Comparison of ENCODE assay signal across 8 mouse cellular contexts in the genomic region with DNA sequence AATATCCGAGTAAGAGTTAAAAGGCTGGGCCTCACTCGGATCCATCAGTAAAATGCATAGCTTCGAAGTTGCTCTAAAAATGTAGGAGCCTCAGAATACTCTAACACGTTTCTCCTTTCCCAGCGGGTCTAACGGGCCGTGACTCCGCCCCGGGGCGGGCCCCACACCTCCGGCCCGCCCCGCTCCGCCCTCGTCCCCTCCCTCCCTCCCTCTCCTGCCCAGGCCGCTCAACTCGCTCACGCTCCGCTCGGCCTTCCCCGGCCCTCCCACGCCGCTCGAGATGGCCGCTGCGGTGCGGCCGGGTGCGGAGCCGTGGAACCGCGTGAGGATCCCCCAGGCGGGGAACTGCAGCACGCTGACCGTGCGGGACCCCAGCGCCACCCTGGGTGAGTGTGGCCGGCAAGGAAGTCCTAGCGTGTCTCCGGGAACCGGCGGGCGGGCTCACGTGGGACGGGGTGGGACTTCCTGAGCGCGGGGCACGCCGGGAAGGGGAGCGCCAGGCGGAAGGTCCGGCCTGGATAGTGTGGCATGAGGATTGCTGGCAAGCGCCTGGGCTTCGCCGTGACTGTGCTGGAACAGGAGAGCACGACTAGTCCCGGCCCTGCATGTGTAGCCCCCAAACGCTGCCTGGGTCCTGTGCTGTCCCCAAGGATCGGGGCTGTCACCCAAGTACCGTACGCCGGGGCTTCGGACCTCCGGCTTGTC. TPM values are rescaled to one million over a fixed set of nuclear protein-coding genes. Genes with fewer than 3 reads are reported as not detected.
DNase-seq lines count a peak whose midpoint lies in the region; ATAC-seq and TF ChIP-seq lines count a peak whose summit lies in the region.

TSS of gene Nepro (plus strand) at position 219 of the 705 bp plus-strand sequence.

- peak within 1 kb of the TSS; percentile 99 for H3K9ac ChIP-seq in ES-E14 (ENCODE audit: insufficient read depth, low read depth, low read length, poor library complexity, severe bottlenecking)
- H3K9ac ChIP-seq in forebrain, embryonic 16.5 days (replicated peaks; ENCODE audit: low read depth, low read length): peak within 1 kb of the TSS; percentile 81
- peak within 1 kb of the TSS; percentile 87 for H3K9ac ChIP-seq in lung, embryonic 15.5 days

- no peaks in the 10 kb centered on the region for H3K9me3 ChIP-seq in ES-E14 (ENCODE audit: control insufficient read depth, insufficient read depth, low read depth, low read length)
- H3K9me3 ChIP-seq in forebrain, embryonic 16.5 days (ENCODE audit: control insufficient read depth, low read length): no peaks in the 10 kb centered on the region
- H3K9me3 ChIP-seq in lung, embryonic 15.5 days: no peaks in the 10 kb centered on the region

- intact Hi-C loops in heart, postnatal 36 days (cut with DNase I): loop anchor here (10.0 kb wide), 1 partner anchor 371 kb away; the partner anchor contains the start of gene Ccdc80

- peak; percentile 80 for DNase-seq in ES-E14 (ENCODE audit: low read depth, low spot score)
- DNase-seq in cerebellum, adult 11-12 months: peak; percentile 94
- DNase-seq in heart, postnatal 36 days: peak; percentile 95 to 99
- peak; percentile 91 to 94 for DNase-seq in layer of hippocampus, adult 8-10 months (ENCODE audit: low spot score in 2 of 2)
- DNase-seq in ovary, adult 18-20 months (ENCODE audit: low spot score): peak; percentile 90
- peak; percentile 84 for DNase-seq in thymus, postnatal 0 days (ENCODE audit: low spot score)

- peaks cover 12% of the 10 kb centered on the region for H3K36me3 ChIP-seq in ES-E14 (ENCODE audit: control insufficient read depth, insufficient read depth, low read length, poor library complexity, severe bottlenecking)
- H3K36me3 ChIP-seq in forebrain, embryonic 16.5 days (ENCODE audit: control insufficient read depth, insufficient read depth): no peaks in the 10 kb centered on the region
- H3K36me3 ChIP-seq in lung, embryonic 15.5 days: peaks cover 11% of the 10 kb centered on the region

- ATAC-seq in forebrain, embryonic 16.5 days: peak; percentile 97
- peak; percentile 96 for ATAC-seq in lung, embryonic 15.5 days (ENCODE audit: borderline replicate concordance, extremely low read depth, low FRiP score, low TSS enrichment)

- H3K4me2 ChIP-seq in forebrain, embryonic 16.5 days (ENCODE audit: low read length): peak within 1 kb of the TSS; percentile 65
- H3K4me2 ChIP-seq in lung, embryonic 15.5 days: peak within 1 kb of the TSS; percentile 70

- H3K27me3 ChIP-seq in forebrain, embryonic 16.5 days (replicated peaks; ENCODE audit: control insufficient read depth, insufficient read depth, low read length): no peaks in the 10 kb centered on the region
- H3K27me3 ChIP-seq in lung, embryonic 15.5 days: no peaks in the 10 kb centered on the region

- in situ Hi-C loops in ES-E14 (cut with MboI; ENCODE audit: low sequenced_read_pairs in 2 of 2, unreplicated experiment in 2 of 2): no loop called here

- WGBS in forebrain, embryonic 16.5 days: under 1% methylated on average over 63 of the region's 64 CpGs
- 1% methylated on average over 57 of the region's 64 CpGs for WGBS in lung, embryonic 15.5 days

- H3K27ac ChIP-seq in ES-E14 (ENCODE audit: insufficient read depth, low read depth, low read length, poor library complexity, severe bottlenecking): peak within 1 kb of the TSS; percentile 91
- peak within 1 kb of the TSS; percentile 92 for H3K27ac ChIP-seq in forebrain, embryonic 16.5 days (ENCODE audit: low read length)
- peak within 1 kb of the TSS; percentile 95 for H3K27ac ChIP-seq in lung, embryonic 15.5 days

- H3K4me1 ChIP-seq in ES-E14 (ENCODE audit: control insufficient read depth in 2 of 2, insufficient read depth in 2 of 2, low read length in 2 of 2, poor library complexity in 1 of 2): peaks cover 0 to 5% of the 10 kb centered on the region in 2 experiments; a peak in 1 of 4 replicates
- peaks cover 12% of the 10 kb centered on the region for H3K4me1 ChIP-seq in forebrain, embryonic 16.5 days (replicated peaks; ENCODE audit: control insufficient read depth, insufficient read depth, low read length)
- peaks cover 29% of the 10 kb centered on the region for H3K4me1 ChIP-seq in lung, embryonic 15.5 days

- peak within 1 kb of the TSS; percentile 85 to 96 for H3K4me3 ChIP-seq in ES-E14 (ENCODE audit: insufficient read depth in 1 of 2, low read depth in 1 of 2, low read length in 2 of 2, poor library complexity in 1 of 2, severe bottlenecking in 1 of 2)
- peak within 1 kb of the TSS; percentile 82 for H3K4me3 ChIP-seq in forebrain, embryonic 16.5 days (replicated peaks; ENCODE audit: low read length)
- H3K4me3 ChIP-seq in lung, embryonic 15.5 days: peak within 1 kb of the TSS; percentile 90

TF ChIP-seq in ES-E14, 5 proteins besides CTCF, POLR2A, EP300 and RAD21:
- no peak for TF ChIP-seq CHD2 (IDR thresholded peaks at IDR 0.05; ENCODE audit: low read depth, low read length)
- TF ChIP-seq HCFC1 (IDR thresholded peaks at IDR 0.05; ENCODE audit: borderline replicate concordance, insufficient read depth, low read length): peak; percentile 71
TF ChIP-seq in ES-E14: peak in this region for 1.

RNA-seq across cellular contexts. Expression of gene Nepro, which starts in this region (rescaled TPM):
- 36.9 and 39.7 TPM in 2 replicates for total RNA-seq in ES-E14 (2012; rRNA removed)
- polyA plus RNA-seq in forebrain, embryonic 16.5 days (2015; fragmentation: Nextera tagmentation; extraction: Ambion mirVana): 4.9 and 5.6 TPM in 2 replicates
- total RNA-seq in heart, postnatal 36 days (2021): 1 to 10 TPM; 5.1 to 5.7 TPM
- total RNA-seq in layer of hippocampus, adult 8-10 months (2022): 1 to 10 TPM; 5.0 to 9.0 (median 6.0) TPM
- 9.5 and 9.8 TPM in 2 replicates for polyA plus RNA-seq in lung, embryonic 15.5 days (2015; fragmentation: Nextera tagmentation; extraction: Ambion mirVana)
- polyA plus RNA-seq in thymus, postnatal 0 days (2015; fragmentation: Nextera tagmentation; extraction: Ambion mirVana): 4.8 and 5.8 TPM in 2 replicates

Comparison
In these comparisons a context has a peak if more than half of its experiments do, and no peak if none do; other contexts are left out.
1. Peak in every context shown above with its lines: DNase-seq, ATAC-seq, H3K4me3 ChIP-seq and H3K27ac ChIP-seq.